Mouse (Mus musculus): ENCODE data around the gene Gm14862. TPM values are rescaled to one million over a fixed set of nuclear protein-coding genes. Genes with fewer than 3 reads are reported as not detected.

Gene Gm14862
- polyA plus RNA-seq, 2 experiments from 2014 or later = 0.45 TPM; not detected in 1

DNA sequence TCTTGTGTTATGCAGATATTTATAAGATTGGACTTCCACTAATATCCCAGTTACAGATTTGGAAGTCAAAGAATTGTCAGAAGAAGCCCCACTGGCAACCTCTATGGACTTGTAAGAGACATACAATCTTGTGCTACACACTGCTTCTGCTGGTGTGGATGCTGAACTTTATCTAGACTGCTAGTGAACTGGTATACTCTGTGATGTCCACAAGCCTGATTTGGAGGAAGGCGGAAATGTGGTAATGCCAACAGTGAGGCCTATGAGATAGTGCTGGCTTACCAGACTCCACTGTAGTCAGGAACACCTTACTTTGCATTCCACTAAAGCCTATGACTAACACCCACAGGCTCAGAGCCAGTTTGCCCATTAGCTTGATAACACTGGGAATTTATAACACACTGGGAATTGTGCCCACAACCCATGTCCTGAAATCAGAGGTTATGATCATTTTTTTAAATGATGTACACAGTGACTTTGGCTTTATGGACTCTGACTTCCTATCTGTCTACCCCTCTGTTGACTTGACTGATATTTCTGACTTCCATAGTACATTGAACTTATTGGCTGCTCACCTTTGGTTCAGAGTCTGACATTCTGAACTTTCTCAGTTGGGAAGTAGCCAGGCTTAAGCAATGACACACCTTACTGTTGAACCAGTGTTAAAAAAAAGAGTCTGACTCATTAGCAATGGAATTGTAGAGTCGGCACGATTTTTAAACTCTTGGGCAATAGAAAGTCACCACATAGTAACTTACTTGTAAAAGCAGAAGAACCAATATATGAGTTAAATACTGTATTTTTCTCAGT, 34.1 kb downstream of the Gm14862 start:
- ATAC-seq = no peak

DNA sequence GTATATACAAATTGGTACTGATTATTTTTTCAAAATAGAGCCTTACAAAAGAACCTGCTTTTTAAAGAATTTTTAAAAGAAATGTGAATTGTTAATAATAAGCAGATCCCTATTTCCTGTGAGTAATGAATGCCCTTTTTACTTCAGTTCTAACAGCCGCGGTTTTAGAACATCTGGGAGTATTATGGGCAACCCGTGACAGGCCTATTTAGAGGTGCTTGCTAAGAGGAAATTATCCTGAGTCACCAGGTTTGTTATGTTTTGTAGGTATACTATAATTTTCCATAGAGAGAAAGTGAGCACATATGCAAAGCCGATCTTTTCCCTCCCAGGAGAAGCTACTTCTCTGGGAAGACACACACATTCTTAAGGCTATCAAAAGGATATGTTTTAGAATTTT, 35.0 kb downstream of the Gm14862 start:
- no peak for ATAC-seq

DNA sequence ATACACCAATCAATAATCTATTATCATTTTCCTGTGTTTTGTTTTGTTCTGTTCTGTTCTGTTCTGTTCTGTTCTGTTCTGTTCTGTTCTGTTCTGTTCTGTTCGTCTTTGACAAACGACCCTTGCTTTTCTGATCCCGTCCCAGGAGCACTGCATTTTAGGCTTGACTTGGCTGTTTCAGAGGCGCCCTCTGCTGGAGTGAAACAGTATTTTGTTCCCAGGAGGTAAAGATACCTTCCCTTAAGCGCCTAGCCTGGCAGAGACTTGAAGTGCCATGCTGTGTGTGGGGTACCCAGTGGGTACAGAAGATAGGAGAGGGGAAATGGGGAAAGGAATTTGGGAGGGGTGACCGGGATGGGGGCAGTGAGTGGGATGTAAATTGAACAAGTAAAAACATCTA, 35.5 kb downstream of the Gm14862 start:
- peak; percentile 23 for ATAC-seq

DNA sequence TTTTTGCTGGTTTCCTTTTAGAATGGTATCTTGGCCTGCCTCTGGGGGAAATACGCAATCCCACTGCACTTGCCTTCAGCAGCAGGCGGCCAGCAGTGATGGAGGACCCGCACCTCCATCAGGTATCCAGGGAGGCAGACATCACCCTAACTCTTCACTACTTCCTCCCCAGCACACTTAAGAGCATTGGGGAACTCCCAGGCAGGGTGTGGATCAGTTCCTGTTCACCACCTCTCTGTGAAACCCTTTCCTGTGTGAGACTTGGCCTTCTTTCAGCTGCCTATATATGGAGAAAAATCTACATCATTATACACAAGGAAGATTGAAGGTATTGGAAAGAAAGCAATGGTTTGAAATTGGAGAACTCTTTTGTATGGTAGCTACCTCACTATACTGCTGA, 37.1 kb downstream of the Gm14862 start:
- ATAC-seq = peak; percentile 92

DNA sequence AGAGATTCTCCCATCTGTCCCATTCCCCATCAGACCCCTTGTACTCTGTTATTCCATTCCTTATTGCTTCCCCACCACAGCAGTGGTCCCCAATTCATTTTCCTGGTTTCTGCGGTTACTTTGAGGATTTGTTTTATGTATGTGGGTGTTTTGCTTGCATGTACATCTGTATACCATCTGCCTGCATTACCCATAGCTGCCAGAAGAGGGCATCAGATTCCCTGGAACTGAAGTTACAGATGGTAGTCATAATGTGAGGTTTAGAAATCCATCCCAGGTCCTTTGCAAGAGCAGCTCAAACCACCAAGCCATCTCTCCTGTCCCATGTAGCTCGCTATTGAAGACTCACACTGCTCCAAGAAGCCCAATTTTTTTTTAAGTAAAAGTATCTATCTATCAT, 40.5 kb downstream of the Gm14862 start:
- ATAC-seq = no peak

DNA sequence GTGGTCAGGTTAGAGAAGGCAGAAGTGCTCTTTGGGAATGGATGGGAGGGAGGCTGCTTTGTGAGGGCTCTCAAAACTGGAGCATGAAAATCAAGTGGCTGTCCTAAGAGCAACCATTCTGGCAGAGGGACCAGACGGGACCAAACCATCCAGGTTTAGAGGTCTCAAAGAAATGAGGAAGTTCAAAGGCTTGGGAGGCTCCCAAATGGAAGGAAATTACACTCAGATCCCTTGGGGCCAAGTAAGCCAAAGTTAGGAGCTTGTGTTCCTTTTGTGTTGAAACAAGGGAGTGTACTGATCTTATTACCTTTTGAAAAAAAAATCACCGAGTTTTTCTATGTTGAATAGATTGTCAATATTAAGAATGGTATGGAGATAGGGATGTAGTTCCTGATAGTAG, 51.6 kb downstream of the Gm14862 start:
- no peak for ATAC-seq

DNA sequence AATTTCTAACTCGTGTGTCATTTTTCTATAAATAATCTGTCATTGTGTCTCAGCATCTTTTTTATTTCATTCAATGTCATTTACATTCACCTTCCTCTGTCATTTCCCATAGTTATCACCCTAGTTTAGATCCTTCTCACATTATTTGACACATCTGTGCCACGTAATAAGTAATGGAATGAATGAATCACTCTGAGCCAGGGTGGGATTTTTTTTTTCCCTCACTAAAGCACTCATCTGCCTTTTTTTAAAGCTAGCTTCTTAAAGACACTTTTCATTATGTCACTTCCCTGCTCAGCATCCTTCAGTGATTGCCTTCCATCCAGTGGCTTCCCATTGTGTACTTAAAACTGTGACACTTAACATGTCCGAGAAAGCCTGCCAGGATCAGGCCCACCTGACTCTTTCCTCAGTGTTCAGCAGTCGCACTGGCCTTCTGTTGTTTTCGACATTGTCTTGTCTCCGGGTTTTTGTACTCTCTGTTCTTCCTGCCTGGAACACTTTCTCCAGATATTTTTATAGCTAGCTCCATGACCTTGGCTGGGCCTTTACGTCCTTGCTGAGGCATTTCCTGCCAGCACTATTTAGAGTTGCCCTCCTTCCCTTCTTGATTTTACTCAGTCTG, 53.8 kb downstream of the Gm14862 start:
- ATAC-seq = no peak

DNA sequence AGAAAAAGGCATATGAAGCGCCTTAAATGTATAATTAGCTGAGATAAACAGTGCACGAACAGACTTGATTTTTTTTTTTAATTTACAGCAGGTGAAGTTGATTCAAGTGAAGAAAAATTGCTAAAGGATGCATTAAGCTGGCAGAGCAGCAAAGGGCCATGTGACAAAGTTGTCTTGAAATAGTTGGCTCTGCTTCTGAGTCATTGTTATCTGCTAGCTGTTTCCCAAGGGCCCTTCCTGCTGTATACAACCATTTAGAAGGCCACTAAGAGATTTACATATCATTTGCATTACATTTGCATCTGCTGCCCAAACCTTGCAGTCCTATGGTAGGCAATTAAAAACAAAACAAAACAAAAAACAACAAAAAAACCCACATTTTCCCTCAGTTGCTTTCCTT, 54.7 kb downstream of the Gm14862 start:
- ATAC-seq = no peak

Other genes with a start within 250 kb of the Gm14862 start
- not detected for gene Fthl17e, start 223.4 kb downstream of the Gm14862 start, polyA plus RNA-seq (2017; shearing (Covaris generic))
- gene Fthl17f, start 193.9 kb downstream of the Gm14862 start, polyA plus RNA-seq (2017; shearing (Covaris generic)) = not detected
- not detected for gene 4930402K13Rik, start 152.3 kb downstream of the Gm14862 start, polyA plus RNA-seq (2017; shearing (Covaris generic))
- gene Lancl3, start 57.0 kb downstream of the Gm14862 start, polyA plus RNA-seq (2017; shearing (Covaris generic)) = 1 to 10 TPM in 1 of 2 experiments, under 1 TPM in 1; 0.74 to 1.8 TPM
- 1 to 10 TPM; 1.0 to 1.1 TPM for gene Xk, start 15.9 kb upstream of the Gm14862 start, polyA plus RNA-seq (2017; shearing (Covaris generic))
- under 1 TPM in 1 of 2 experiments, not detected in 1; 0.89 TPM for gene H2al1m, start 26.9 kb upstream of the Gm14862 start, polyA plus RNA-seq (2017; shearing (Covaris generic))
- gene H2al1k, start 93.7 kb upstream of the Gm14862 start, polyA plus RNA-seq (2017; shearing (Covaris generic)) = not detected
- 10 to 100 TPM; 23.0 to 34.5 TPM for gene Cybb, start 230.9 kb upstream of the Gm14862 start, polyA plus RNA-seq (2017; shearing (Covaris generic))